Mouse (Mus musculus) intestine, postnatal 0 days (tissue): ENCODE results near the gene Gm16405. TPM values are rescaled to one million over a fixed set of nuclear protein-coding genes. Genes with fewer than 3 reads are reported as not detected.
"Not testable (repeated sequence)": the region's sequence is repeated elsewhere in the genome, so short reads cannot be mapped to it uniquely, and the experiment has no call there.

Experiments used
- ATAC-seq: fragments of 200-750 bp; cut with Nextera tagmentation; 2 replicates; pipeline ENCODE4 v1.8.0; 2017; ENCODE audit warnings: mild to moderate bottlenecking, moderate TSS enrichment, moderate library complexity
- H3K27ac ChIP-seq: fragments of 300-500 bp; sonication (generic); 2 replicates; pipeline ENCODE4 v1.5.1; 2014; ENCODE audit warnings: mild to moderate bottlenecking, low read depth, low read length, moderate library complexity
- H3K27me3 ChIP-seq: fragments of 300-500 bp; sonication (generic); replicated peaks from 2 replicates; pipeline ENCODE4 v1.6.1; 2014; ENCODE audit warnings: low read length, mixed read lengths; ENCODE audit not compliant: control insufficient read depth, insufficient read depth
- H3K36me3 ChIP-seq: fragments of 300-500 bp; sonication (generic); 2 replicates; pipeline ENCODE4 v1.6.1; 2014; ENCODE audit warnings: mild to moderate bottlenecking, moderate library complexity; ENCODE audit not compliant: control insufficient read depth, insufficient read depth
- H3K4me1 ChIP-seq: fragments of 300-500 bp; sonication (generic); replicated peaks from 2 replicates; pipeline ENCODE4 v1.6.1; 2014; ENCODE audit warnings: antibody characterized with exemption, low read length, mixed read lengths; ENCODE audit not compliant: control insufficient read depth, insufficient read depth
- H3K4me2 ChIP-seq: fragments of 300-500 bp; sonication (generic); replicated peaks from 2 replicates; pipeline ENCODE4 v1.6.1; 2014; ENCODE audit warnings: low read depth, mild to moderate bottlenecking, moderate library complexity
- H3K4me3 ChIP-seq: fragments of 300-500 bp; sonication (generic); 2 replicates; pipeline ENCODE4 v1.5.1; 2014; ENCODE audit warnings: low read depth, low read length
- H3K9ac ChIP-seq: fragments of 300-500 bp; sonication (generic); 2 replicates; pipeline ENCODE4 v1.6.1; 2014; ENCODE audit warnings: mild to moderate bottlenecking, low read depth, low read length
- H3K9me3 ChIP-seq: fragments of 300-500 bp; sonication (generic); 2 replicates; pipeline ENCODE4 v1.6.1; 2016; ENCODE audit warnings: mixed run types; ENCODE audit not compliant: control insufficient read depth
- WGBS: fragments of 180-500 bp; shearing (Covaris S2); extraction: QIAGEN DNeasy Blood & Tissue Kit; methylation state at CpG from one replicate; pipeline ENCODE4 v1.1.7; 2014; 5-methylcytosine and 5-hydroxymethylcytosine counted together
- polyA plus RNA-seq: library from polyadenylated mRNA; unstranded; fragments of >200 nt; fragmentation: Nextera tagmentation; extraction: Ambion mirVana; gene quantifications from 2 replicates; pipeline ENCODE4 v1.2.1, GENCODE M21; 2015

Gm16405 gene
- not detected in 2 replicates for polyA plus RNA-seq

DNA sequence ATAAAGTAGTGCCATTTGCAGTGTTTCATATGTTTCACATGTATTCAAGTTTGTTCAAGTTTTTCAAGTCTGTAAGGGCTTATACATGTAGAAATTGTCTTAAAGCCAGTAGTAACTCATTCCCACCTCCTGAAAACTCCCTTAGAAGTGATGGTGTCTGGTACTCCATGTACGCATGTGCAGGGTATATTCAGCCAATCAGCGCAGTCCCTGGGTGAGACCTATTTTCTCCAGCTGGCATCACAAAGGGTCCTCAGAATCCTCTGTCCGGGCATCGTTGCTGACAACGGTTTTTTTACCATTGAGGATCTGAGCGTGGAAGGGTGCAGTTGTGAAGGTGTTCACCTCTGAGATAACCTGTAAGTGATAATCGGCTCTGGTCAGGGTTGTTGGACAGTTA, at the start of gene Gm16405:
Gene Gm16405, plus strand, starts transcription at position 301 of the 400 bp plus-strand sequence.
- not testable (repeated sequence) for H3K27me3 ChIP-seq, H3K27ac ChIP-seq, ATAC-seq, H3K36me3 ChIP-seq, H3K4me1 ChIP-seq, H3K4me3 ChIP-seq, H3K4me2 ChIP-seq, H3K9ac ChIP-seq, H3K9me3 ChIP-seq
- WGBS = no CpG with 5 or more reads among the region's 7 CpGs

Other genes starting within 250 kb of the Gm16405 start
- gene Gm16430, start 91.0 kb downstream of the Gm16405 start, polyA plus RNA-seq = not detected in 2 replicates